Mouse (Mus musculus) heart, embryonic 10.5 days (tissue): ENCODE results near the gene Capns2. TPM values are rescaled to one million over a fixed set of nuclear protein-coding genes. Genes with fewer than 3 reads are reported as not detected.

Experiments used
- DNase-seq: peaks from one replicate; pipeline ENCODE4 v3.0.0-alpha.2; 2017; ENCODE audit warnings: low spot score
- H3K27ac ChIP-seq: fragments of 300-500 bp; sonication (generic); 2 replicates; pipeline ENCODE4 v1.5.1; 2016; ENCODE audit warnings: mild to moderate bottlenecking
- H3K27me3 ChIP-seq: fragments of 300-500 bp; sonication (generic); 2 replicates; pipeline ENCODE4 v1.6.1; 2016; ENCODE audit warnings: mild to moderate bottlenecking; ENCODE audit not compliant: poor library complexity, insufficient read depth, severe bottlenecking
- H3K36me3 ChIP-seq: fragments of 300-500 bp; sonication (generic); 2 replicates; pipeline ENCODE4 v1.6.1; 2016; ENCODE audit warnings: mild to moderate bottlenecking, moderate library complexity
- H3K4me1 ChIP-seq: fragments of 300-500 bp; sonication (generic); 2 replicates; pipeline ENCODE4 v1.6.1; 2016; ENCODE audit warnings: mild to moderate bottlenecking
- H3K4me3 ChIP-seq: fragments of 300-500 bp; sonication (generic); 2 replicates; pipeline ENCODE4 v1.5.1; 2016; ENCODE audit warnings: mild to moderate bottlenecking, moderate library complexity
- H3K9me3 ChIP-seq: fragments of 300-500 bp; sonication (generic); 2 replicates; pipeline ENCODE4 v1.6.1; 2016; ENCODE audit warnings: mild to moderate bottlenecking, moderate library complexity
- WGBS: fragments of 180-500 bp; shearing (Covaris S2); methylation state at CpG from one replicate; pipeline ENCODE4 v1.1.7; 2016; 5-methylcytosine and 5-hydroxymethylcytosine counted together
- polyA plus RNA-seq: library from polyadenylated mRNA; unstranded; fragments of >200 nt; fragmentation: Nextera tagmentation; extraction: Ambion mirVana; gene quantifications from 2 replicates; pipeline ENCODE4 v1.2.1, GENCODE M21; 2016

Capns2 gene
- polyA plus RNA-seq = 0.26 TPM in 1 of 2 replicates, not detected in the other

- H3K4me3 ChIP-seq = no peak within 1 kb of the TSS
- H3K4me1 ChIP-seq = no peaks in the 10 kb centered on the region
- H3K36me3 ChIP-seq = no peaks in the 10 kb centered on the region
- no peak within 1 kb of the TSS for H3K27ac ChIP-seq
- DNase-seq = no peak
- no peaks in the 10 kb centered on the region; the same call in 1 of the 2 replicates for H3K27me3 ChIP-seq
- H3K9me3 ChIP-seq = no peaks in the 10 kb centered on the region
- WGBS = 83% methylated on average over 5 of the region's 5 CpGs
Measured at GRCm38 (mm10) chr8:92901107-92901506, at the start of gene Capns2. Capns2 (plus strand) TSS chr8:92901407.

GRCm38 (mm10) chr8:92853188-92853983, 47.8 kb upstream of the Capns2 start:
- peak; percentile 61 for DNase-seq
- H3K4me3 ChIP-seq = no peak overlapping the region
- WGBS = 66% methylated on average over 18 of the region's 18 CpGs
- no peaks in the 10 kb centered on the region for H3K9me3 ChIP-seq
- no peaks in the 10 kb centered on the region for H3K36me3 ChIP-seq
- peaks cover 10% of the 10 kb centered on the region for H3K4me1 ChIP-seq
- H3K27me3 ChIP-seq = peaks cover 24% of the 10 kb centered on the region; the same call in 1 of the 2 replicates
- no peak overlapping the region for H3K27ac ChIP-seq

- H3K9me3 ChIP-seq = no peaks in the 10 kb centered on the region
- no peaks in the 10 kb centered on the region for H3K36me3 ChIP-seq
- H3K4me3 ChIP-seq = peak overlapping the region; percentile 79; the same call in 1 of the 2 replicates
- peak; percentile 52 for DNase-seq
- H3K4me1 ChIP-seq = peaks cover 10% of the 10 kb centered on the region
- no peak overlapping the region for H3K27ac ChIP-seq
- 77% methylated on average over 3 of the region's 3 CpGs for WGBS
- peaks cover 24% of the 10 kb centered on the region; the same call in 1 of the 2 replicates for H3K27me3 ChIP-seq
Measured at GRCm38 (mm10) chr8:92854673-92855072, 46.5 kb upstream of the Capns2 start.

GRCm38 (mm10) chr8:92855171-92855894, 45.9 kb upstream of the Capns2 start, which contains the start of gene Lpcat2:
Lpcat2 (plus strand) TSS chr8:92855339.
- 1% methylated on average over 50 of the region's 50 CpGs for WGBS
- peak; percentile 77 for DNase-seq
- peak within 1 kb of the TSS; percentile 86 for H3K27ac ChIP-seq
- H3K9me3 ChIP-seq = no peaks in the 10 kb centered on the region
- peak within 1 kb of the TSS; percentile 79 for H3K4me3 ChIP-seq
- no peaks in the 10 kb centered on the region for H3K36me3 ChIP-seq
- peaks cover 24% of the 10 kb centered on the region; the same call in 1 of the 2 replicates for H3K27me3 ChIP-seq
- peaks cover 10% of the 10 kb centered on the region for H3K4me1 ChIP-seq

GRCm38 (mm10) chr8:92856273-92856986, 44.8 kb upstream of the Capns2 start:
- Histone ChIP-seq H3K27me3 (peaks cover 24% of the 10 kb centered on the region; the same call in 1 of the 2 replicates), H3K4me1 (peaks cover 10% of the 10 kb centered on the region), H3K36me3 (no peaks in the 10 kb centered on the region), H3K4me3 (peak overlapping the region; percentile 79; the same call in 1 of the 2 replicates), H3K9me3 (no peaks in the 10 kb centered on the region), H3K27ac (no peak overlapping the region)
- DNase-seq = peak; percentile 46
- 76% methylated on average over 7 of the region's 7 CpGs for WGBS

- WGBS = 86% methylated on average over 14 of the region's 14 CpGs
- peaks cover 10% of the 10 kb centered on the region for H3K4me1 ChIP-seq
- DNase-seq = peak; percentile 50
- no peak overlapping the region for H3K4me3 ChIP-seq
- no peaks in the 10 kb centered on the region for H3K36me3 ChIP-seq
- peaks cover 23% of the 10 kb centered on the region; the same call in 1 of the 2 replicates for H3K27me3 ChIP-seq
- H3K27ac ChIP-seq = no peak overlapping the region
- no peaks in the 10 kb centered on the region for H3K9me3 ChIP-seq
Measured at GRCm38 (mm10) chr8:92858475-92859182, 42.6 kb upstream of the Capns2 start.

- H3K4me3 ChIP-seq = no peak overlapping the region
- H3K27me3 ChIP-seq = no peaks in the 10 kb centered on the region
- H3K4me1 ChIP-seq = peaks cover 2% of the 10 kb centered on the region; the same call in 1 of the 2 replicates
- no peaks in the 10 kb centered on the region for H3K9me3 ChIP-seq
- peak; percentile 25 for DNase-seq
- WGBS = 83% methylated on average over 1 of the region's 1 CpGs
- no peaks in the 10 kb centered on the region for H3K36me3 ChIP-seq
- H3K27ac ChIP-seq = no peak overlapping the region
Measured at GRCm38 (mm10) chr8:92861977-92862376, 39.2 kb upstream of the Capns2 start.

- WGBS = 76% methylated on average over 7 of the region's 7 CpGs
- H3K36me3 ChIP-seq = no peaks in the 10 kb centered on the region
- no peaks in the 10 kb centered on the region for H3K9me3 ChIP-seq
- H3K4me1 ChIP-seq = peaks cover 7% of the 10 kb centered on the region
- no peaks in the 10 kb centered on the region for H3K27me3 ChIP-seq
- no peak overlapping the region for H3K4me3 ChIP-seq
- DNase-seq = no peak
- H3K27ac ChIP-seq = no peak overlapping the region
Measured at GRCm38 (mm10) chr8:92870281-92870680, 30.9 kb upstream of the Capns2 start.

GRCm38 (mm10) chr8:92872063-92872759, 29.0 kb upstream of the Capns2 start:
- H3K4me3 ChIP-seq = no peak overlapping the region
- H3K27ac ChIP-seq = no peak overlapping the region
- H3K4me1 ChIP-seq = peaks cover 4% of the 10 kb centered on the region; the same call in 1 of the 2 replicates
- no peak for DNase-seq
- no peaks in the 10 kb centered on the region for H3K9me3 ChIP-seq
- no peaks in the 10 kb centered on the region for H3K36me3 ChIP-seq
- 62% methylated on average over 10 of the region's 10 CpGs for WGBS
- H3K27me3 ChIP-seq = no peaks in the 10 kb centered on the region

GRCm38 (mm10) chr8:92875795-92876194, 25.4 kb upstream of the Capns2 start:
- H3K27me3 ChIP-seq = no peaks in the 10 kb centered on the region
- no peak overlapping the region for H3K27ac ChIP-seq
- WGBS = 80% methylated on average over 10 of the region's 10 CpGs
- H3K9me3 ChIP-seq = no peaks in the 10 kb centered on the region; the same call in 1 of the 2 replicates
- H3K4me3 ChIP-seq = no peak overlapping the region
- no peaks in the 10 kb centered on the region for H3K4me1 ChIP-seq
- peaks cover 7% of the 10 kb centered on the region for H3K36me3 ChIP-seq
- DNase-seq = no peak

- Histone ChIP-seq H3K27me3 (no peaks in the 10 kb centered on the region), H3K4me3 (no peak overlapping the region), H3K36me3 (peaks cover 7% of the 10 kb centered on the region), H3K27ac (no peak overlapping the region), H3K9me3 (no peaks in the 10 kb centered on the region; the same call in none of the 2 replicates), H3K4me1 (no peaks in the 10 kb centered on the region)
- DNase-seq = no peak
- WGBS = 62% methylated on average over 4 of the region's 4 CpGs
Measured at GRCm38 (mm10) chr8:92881247-92881646, 20.0 kb upstream of the Capns2 start.
